Mouse (Mus musculus) lung, postnatal 0 days (tissue): ENCODE data around the gene Ubiad1. TPM values are rescaled to one million over a fixed set of nuclear protein-coding genes. Genes with fewer than 3 reads are reported as not detected.

Source experiments
- ATAC-seq: fragments of 200-750 bp; cut with Nextera tagmentation; 2 replicates; pipeline ENCODE4 v1.8.0; 2017; ENCODE audit warnings: moderate library complexity
- DNase-seq: peaks from one replicate; pipeline ENCODE4 v3.0.0-alpha.2; 2016; ENCODE audit warnings: low spot score
- H3K27ac ChIP-seq: fragments of 300-500 bp; sonication (generic); 2 replicates; pipeline ENCODE4 v1.5.1; 2014; ENCODE audit warnings: antibody characterized with exemption, mild to moderate bottlenecking, low read length, mixed read lengths
- H3K27me3 ChIP-seq: fragments of 300-500 bp; sonication (generic); replicated peaks from 2 replicates; pipeline ENCODE4 v1.6.1; 2014; ENCODE audit warnings: low read length, mixed read lengths; ENCODE audit not compliant: insufficient read depth
- H3K36me3 ChIP-seq: fragments of 300-500 bp; sonication (generic); 2 replicates; pipeline ENCODE4 v1.6.1; 2014; ENCODE audit warnings: low read length, mixed read lengths; ENCODE audit not compliant: insufficient read depth
- H3K4me1 ChIP-seq: fragments of 300-500 bp; sonication (generic); 2 replicates; pipeline ENCODE4 v1.6.1; 2014; ENCODE audit warnings: antibody characterized with exemption, low read depth, low read length, mixed read lengths; ENCODE audit not compliant: insufficient read depth
- H3K4me2 ChIP-seq: fragments of 300-500 bp; sonication (generic); replicated peaks from 2 replicates; pipeline ENCODE4 v1.6.1; 2014; ENCODE audit warnings: low read depth, mild to moderate bottlenecking, low read length, moderate library complexity, mixed read lengths
- H3K4me3 ChIP-seq: fragments of 300-500 bp; sonication (generic); 2 replicates; pipeline ENCODE4 v1.5.1; 2014; ENCODE audit warnings: low read depth, low read length
- H3K9ac ChIP-seq: fragments of 300-500 bp; sonication (generic); replicated peaks from 2 replicates; pipeline ENCODE4 v1.6.1; 2014; ENCODE audit warnings: low read depth, mild to moderate bottlenecking
- H3K9me3 ChIP-seq: fragments of 300-500 bp; sonication (generic); 2 replicates; pipeline ENCODE4 v1.6.1; 2016; ENCODE audit warnings: low read length, mixed read lengths
- CTCF ChIP-seq: IDR thresholded peaks from 2 replicates; pipeline ENCODE4 v1.5.1; 2016; ENCODE audit warnings: antibody characterized with exemption, mild to moderate bottlenecking
- EP300 ChIP-seq: IDR thresholded peaks from 2 replicates; pipeline ENCODE4 v1.6.1; 2016; ENCODE audit warnings: antibody characterized with exemption, mild to moderate bottlenecking, control low read depth
- WGBS: fragments of 180-500 bp; shearing (Covaris S2); extraction: QIAGEN DNeasy Blood & Tissue Kit; methylation state at CpG from one replicate; pipeline ENCODE4 v1.1.7; 2014; 5-methylcytosine and 5-hydroxymethylcytosine counted together
- polyA plus RNA-seq: library from polyadenylated mRNA; unstranded; fragments of >200 nt; fragmentation: Nextera tagmentation; extraction: Ambion mirVana; gene quantifications from 2 replicates; pipeline ENCODE4 v1.2.1, GENCODE M21; 2015

Ubiad1 gene
- polyA plus RNA-seq, 1 experiment from 2014 or later: 11.4 TPM

DNA sequence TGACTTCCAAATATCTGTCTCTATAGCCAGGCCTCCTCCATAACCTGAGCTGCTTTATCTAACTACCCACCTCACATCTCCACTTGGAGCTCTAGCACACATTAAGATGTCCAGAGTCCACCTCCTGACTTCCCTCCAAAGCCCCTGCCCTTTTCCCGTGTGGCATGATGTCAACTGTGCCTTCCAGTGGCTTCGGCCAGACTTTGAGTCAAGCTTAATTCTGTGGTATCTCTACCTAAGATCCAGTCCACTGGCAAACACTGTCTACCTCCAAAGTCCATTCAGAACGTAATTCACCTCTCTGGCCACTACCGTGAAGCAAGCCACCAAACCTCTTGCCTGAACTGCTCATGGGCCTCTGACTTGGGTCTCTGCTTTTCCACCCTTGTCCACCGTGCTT is 2.6 kb downstream of the Ubiad1 start:
- no peak for ATAC-seq
- DNase-seq: no peak
- no peak overlapping the region for H3K4me2 ChIP-seq
- H3K36me3 ChIP-seq: no peaks in the 10 kb centered on the region
- H3K9me3 ChIP-seq: no peaks in the 10 kb centered on the region
- H3K27me3 ChIP-seq: no peaks in the 10 kb centered on the region
- TF ChIP-seq EP300 (no peak), CTCF (no peak)
- H3K4me1 ChIP-seq: peaks cover 8% of the 10 kb centered on the region; the same call in 1 of the 2 replicates
- WGBS: 90% methylated on average over 5 of the region's 5 CpGs
- no peak overlapping the region for H3K27ac ChIP-seq
- no peak overlapping the region for H3K9ac ChIP-seq
- H3K4me3 ChIP-seq: no peak overlapping the region

DNA sequence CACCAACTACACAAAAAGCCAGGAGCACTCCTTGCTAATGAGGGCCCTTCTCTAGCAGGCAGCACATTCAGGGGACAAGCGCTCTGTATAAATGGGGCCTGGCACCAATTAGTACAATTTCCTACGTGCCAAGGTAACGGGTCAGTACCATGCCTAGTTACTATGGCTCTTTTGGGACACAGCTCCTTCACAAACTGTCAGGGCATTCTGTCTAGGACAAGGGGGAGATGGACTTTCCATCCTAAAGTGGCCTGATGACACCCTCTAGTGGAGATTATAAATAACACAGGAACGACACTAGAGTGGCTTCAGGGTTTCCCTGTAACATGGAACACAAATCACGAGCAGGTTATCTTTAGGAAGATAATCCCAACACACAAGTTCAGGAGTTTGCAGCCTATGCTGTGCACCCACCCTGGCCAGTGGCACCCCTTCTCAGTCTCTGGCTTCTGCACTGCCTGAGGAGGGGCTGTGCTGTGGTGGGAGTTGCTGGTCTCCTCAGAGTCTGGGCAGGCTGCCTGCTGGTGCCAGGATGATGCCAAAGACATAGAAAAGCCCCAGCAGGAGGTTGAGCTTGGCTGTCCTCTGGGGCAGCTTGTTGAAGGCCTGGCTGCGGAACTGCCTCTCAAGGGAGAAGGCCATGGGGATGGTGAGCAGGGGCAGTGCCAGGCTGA is 8.8 kb downstream of the Ubiad1 start:
- H3K27ac ChIP-seq: no peak overlapping the region
- H3K27me3 ChIP-seq: no peaks in the 10 kb centered on the region
- H3K9ac ChIP-seq: no peak overlapping the region
- 78% methylated on average over 6 of the region's 6 CpGs for WGBS
- no peak overlapping the region for H3K4me2 ChIP-seq
- no peaks in the 10 kb centered on the region for H3K9me3 ChIP-seq
- no peak overlapping the region for H3K4me3 ChIP-seq
- no peaks in the 10 kb centered on the region for H3K4me1 ChIP-seq
- DNase-seq: no peak
- no peak for TF ChIP-seq EP300
- peak; percentile 55 for TF ChIP-seq CTCF
- H3K36me3 ChIP-seq: no peaks in the 10 kb centered on the region
- ATAC-seq: no peak

DNA sequence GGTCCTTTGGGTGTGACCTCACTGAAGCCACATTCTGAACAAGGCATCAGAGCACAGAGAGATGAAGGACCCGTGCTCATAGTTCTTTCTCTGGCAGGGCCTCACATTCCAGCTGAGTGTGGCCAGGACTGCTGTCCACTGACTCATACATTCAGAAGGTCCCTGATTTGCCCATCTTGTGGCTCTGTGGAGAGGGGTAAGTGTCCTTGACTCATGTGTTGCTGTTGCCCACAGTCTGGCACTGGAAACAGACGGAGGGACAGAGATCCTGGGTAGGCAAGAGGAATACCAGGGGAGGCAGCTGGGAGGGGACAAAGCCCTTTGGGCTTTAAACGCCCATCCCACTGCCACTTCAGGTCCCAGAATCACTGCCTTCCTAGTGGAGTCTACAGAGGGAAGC is 9.5 kb downstream of the Ubiad1 start:
- no peak overlapping the region for H3K4me3 ChIP-seq

DNA sequence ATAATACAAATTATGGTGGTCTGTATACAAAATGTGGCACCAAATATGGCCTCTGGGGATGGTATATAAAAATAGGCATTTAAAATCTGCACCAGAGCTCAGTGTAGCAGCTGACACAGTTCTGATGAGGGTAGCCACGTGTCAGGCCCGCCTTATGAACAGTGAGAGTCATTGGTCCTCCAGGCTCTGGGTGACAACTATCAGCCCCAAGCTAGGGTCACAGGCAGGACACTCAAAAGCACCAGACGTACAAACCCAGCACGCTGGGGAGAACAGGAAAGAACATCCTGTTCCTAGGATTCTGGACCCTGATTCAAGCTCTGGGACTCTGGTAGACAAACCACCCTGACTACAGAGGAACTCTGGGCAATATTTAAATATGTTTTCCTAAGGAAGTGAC is 10.0 kb downstream of the Ubiad1 start:
- no peak for TF ChIP-seq CTCF
- TF ChIP-seq EP300: no peak
- H3K9me3 ChIP-seq: no peaks in the 10 kb centered on the region
- no peak overlapping the region for H3K4me3 ChIP-seq
- H3K27me3 ChIP-seq: no peaks in the 10 kb centered on the region
- WGBS: 80% methylated on average over 4 of the region's 4 CpGs
- H3K9ac ChIP-seq: no peak overlapping the region
- ATAC-seq (no peak), DNase-seq (no peak)
- no peak overlapping the region for H3K27ac ChIP-seq
- no peaks in the 10 kb centered on the region for H3K36me3 ChIP-seq
- H3K4me2 ChIP-seq: no peak overlapping the region
- H3K4me1 ChIP-seq: no peaks in the 10 kb centered on the region

More for the DNA sequence above, 9.5 kb downstream of the Ubiad1 start:
- DNase-seq (no peak), ATAC-seq (no peak)
- 87% methylated on average over 3 of the region's 3 CpGs for WGBS
- Histone ChIP-seq H3K36me3 (no peaks in the 10 kb centered on the region), H3K9ac (no peak overlapping the region), H3K9me3 (no peaks in the 10 kb centered on the region), H3K4me2 (no peak overlapping the region), H3K27ac (no peak overlapping the region), H3K4me1 (no peaks in the 10 kb centered on the region), H3K27me3 (no peaks in the 10 kb centered on the region)
- TF ChIP-seq EP300 (no peak), CTCF (no peak)

DNA sequence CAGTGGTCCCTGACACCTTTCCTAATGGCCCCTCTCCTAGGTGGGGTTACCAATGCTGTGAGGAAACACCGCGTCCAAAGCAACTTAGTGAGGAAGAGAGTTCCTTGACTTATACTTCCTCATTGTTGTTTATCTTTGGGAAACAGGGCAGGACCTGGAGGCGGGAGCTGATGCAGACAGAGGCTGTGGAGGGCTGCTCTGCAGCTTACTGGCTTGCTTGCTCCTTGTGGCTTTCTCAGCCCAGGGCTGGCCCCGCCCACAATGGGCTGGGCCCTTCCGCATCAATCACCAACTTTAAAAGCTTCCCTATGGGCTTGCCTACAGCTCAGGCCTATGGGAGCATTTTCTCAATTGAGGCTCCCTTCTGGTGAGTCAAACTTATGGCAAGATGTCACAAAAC is 10.8 kb downstream of the Ubiad1 start:
- TF ChIP-seq EP300 (no peak), CTCF (no peak)

DNA sequence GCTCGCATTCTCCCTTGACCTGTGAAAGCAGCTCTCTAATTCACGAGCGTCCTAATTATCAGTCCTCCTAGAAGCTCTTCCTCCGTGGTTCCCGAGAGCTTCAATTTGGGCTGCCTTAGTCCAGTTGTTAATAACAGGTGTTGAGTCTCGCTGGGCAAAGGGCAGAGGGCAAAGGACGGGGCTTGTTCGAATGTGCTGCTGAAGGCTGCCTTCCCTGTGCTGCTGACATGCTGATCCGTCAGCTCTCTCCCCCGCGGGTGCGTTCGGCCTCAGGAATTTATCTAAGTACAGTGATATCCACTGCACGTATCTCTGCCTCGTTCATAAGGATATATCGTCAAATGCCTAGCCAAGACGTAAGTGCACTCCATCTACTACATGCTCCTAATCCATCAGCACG is 11.2 kb downstream of the Ubiad1 start:
- Histone ChIP-seq H3K9me3 (no peaks in the 10 kb centered on the region), H3K4me1 (no peaks in the 10 kb centered on the region), H3K27me3 (no peaks in the 10 kb centered on the region), H3K36me3 (no peaks in the 10 kb centered on the region), H3K27ac (no peak overlapping the region), H3K4me2 (no peak overlapping the region), H3K9ac (no peak overlapping the region), H3K4me3 (no peak overlapping the region)
- ATAC-seq (no peak), DNase-seq (no peak)
- WGBS: 73% methylated on average over 18 of the region's 18 CpGs
- TF ChIP-seq EP300 (no peak), CTCF (no peak)

More for the DNA sequence above, 10.8 kb downstream of the Ubiad1 start:
- 69% methylated on average over 5 of the region's 5 CpGs for WGBS
- no peak overlapping the region for H3K27ac ChIP-seq
- H3K27me3 ChIP-seq: no peaks in the 10 kb centered on the region
- no peaks in the 10 kb centered on the region for H3K36me3 ChIP-seq
- no peaks in the 10 kb centered on the region for H3K9me3 ChIP-seq
- ATAC-seq (no peak), DNase-seq (no peak)
- H3K4me3 ChIP-seq: no peak overlapping the region
- no peak overlapping the region for H3K9ac ChIP-seq
- H3K4me1 ChIP-seq: no peaks in the 10 kb centered on the region
- H3K4me2 ChIP-seq: no peak overlapping the region

DNA sequence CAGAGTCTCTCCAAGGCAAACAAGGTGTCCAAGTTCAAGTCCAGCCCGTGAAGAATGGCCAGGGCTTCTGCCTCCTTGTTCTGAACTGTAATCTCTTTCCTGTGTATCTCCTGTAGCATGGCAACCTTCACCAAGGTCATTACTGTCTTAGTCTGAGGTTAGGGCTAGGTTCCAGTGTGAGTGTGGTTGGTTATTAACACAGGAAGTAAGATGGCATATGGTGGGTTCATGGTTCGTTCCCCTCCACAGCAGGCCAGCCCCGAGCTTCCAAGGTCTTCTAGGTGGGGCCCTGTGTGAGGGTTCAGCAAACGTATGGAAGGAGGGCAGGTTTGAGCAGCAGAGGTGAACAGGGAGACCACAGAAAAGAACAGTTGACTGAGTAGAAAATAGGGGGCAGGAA is 12.1 kb downstream of the Ubiad1 start:
- H3K27me3 ChIP-seq: no peaks in the 10 kb centered on the region
- no peak overlapping the region for H3K4me2 ChIP-seq
- H3K9me3 ChIP-seq: no peaks in the 10 kb centered on the region
- H3K4me3 ChIP-seq: no peak overlapping the region
- TF ChIP-seq CTCF (no peak), EP300 (no peak)
- H3K9ac ChIP-seq: no peak overlapping the region
- DNase-seq (no peak), ATAC-seq (no peak)
- no peaks in the 10 kb centered on the region for H3K4me1 ChIP-seq
- WGBS: 84% methylated on average over 4 of the region's 4 CpGs
- H3K36me3 ChIP-seq: no peaks in the 10 kb centered on the region
- H3K27ac ChIP-seq: no peak overlapping the region
